Mouse (Mus musculus) erythroid progenitor cell, adult 5-6 weeks (primary cell): ENCODE measurements around the gene Tm9sf4. TPM values are rescaled to one million over a fixed set of nuclear protein-coding genes. Genes with fewer than 3 reads are reported as not detected.

Experiments used
- ATAC-seq: replicated peaks from 2 replicates; pipeline ENCODE4 v1.8.0; 2016; ENCODE audit warnings: moderate number of reproducible peaks, mild to moderate bottlenecking, moderate TSS enrichment, inconsistent platforms; ENCODE audit not compliant: poor library complexity, low FRiP score, severe bottlenecking
- total RNA-seq, 2 experiments: library from RNA; stranded (forward) in 1 of 2; stranded (reverse) in 1 of 2; fragments of 150-400 nt in 1 of 2; fragments of 186-747, 209-891 nt in 1 of 2; gene quantifications; 2 replicates each; pipeline versions ENCODE4 v1.2.3 to v1.2.4; 2015 to 2017; ENCODE audit warnings: low replicate concordance in 2 of 2

The Tm9sf4 gene
- total RNA-seq, 2 experiments from 2014 or later, result 21.4 to 30.3 TPM

DNA sequence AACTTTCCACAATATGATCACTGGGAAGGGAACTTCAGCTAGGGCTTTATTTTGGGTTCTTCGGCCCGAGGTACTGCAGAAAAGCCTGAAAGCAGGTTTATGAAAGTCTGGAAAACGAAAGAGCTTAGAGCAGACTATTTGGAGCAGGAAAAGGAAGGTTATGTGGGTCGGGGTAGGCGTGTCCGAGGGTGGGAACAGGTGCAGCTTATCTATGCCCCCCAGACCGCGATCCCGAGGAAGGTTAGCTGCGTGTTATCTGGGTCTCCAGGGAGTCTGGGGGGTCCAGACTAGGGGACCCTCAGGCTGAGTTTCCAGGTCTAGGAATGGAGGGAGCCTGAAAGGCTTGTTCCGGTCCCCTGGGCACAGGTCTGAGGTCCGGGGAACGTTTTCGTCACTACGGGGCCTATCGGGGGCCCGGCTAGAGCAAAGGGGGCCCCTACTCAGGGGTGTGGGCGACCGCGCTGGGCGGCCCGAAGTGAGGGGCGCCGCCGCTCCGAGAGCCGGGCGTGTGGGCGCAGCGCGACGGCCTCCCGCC is 79.7 kb downstream of the Tm9sf4 start:
- peak; percentile 78 for ATAC-seq

DNA sequence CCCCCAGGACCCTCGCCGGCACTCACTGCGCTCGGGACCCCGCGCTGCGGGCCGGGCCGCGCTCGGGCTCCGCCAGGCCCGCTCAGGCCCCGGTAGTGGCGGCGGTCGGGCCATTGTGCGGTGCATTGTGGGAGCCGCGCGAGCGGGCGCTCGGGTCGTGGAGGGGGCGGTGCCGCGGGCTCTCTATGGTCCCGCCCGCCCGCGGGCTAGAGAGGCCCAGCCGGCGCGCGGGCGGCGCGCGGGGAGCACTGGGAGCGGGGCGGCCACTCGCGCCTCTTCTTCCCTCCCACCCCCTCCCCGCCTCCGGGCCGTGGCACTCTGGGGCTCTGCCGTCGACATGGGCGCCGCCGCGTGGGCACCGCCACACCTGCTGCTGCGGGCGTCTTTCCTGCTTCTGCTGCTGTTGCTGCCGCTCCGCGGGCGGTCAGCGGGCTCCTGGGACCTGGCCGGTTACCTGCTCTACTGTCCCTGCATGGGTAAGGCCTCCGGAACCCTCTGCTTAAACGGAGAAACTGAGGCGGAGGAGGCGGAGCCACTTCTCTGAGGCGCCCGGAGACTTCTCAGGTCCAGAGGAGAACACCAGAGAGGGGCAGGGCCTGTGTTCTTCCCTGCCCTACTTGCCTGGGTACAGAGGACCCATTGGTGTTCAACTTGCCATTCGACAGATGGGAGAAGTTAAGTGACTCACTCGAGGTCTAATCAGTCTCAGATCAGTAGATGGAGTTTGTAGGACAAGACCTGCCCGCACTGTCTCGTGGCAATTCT is 80.3 kb downstream of the Tm9sf4 start, which contains the start of the genes Plagl2 and Pofut1:
Gene Plagl2, minus strand, starts transcription at position 177 of the 765 bp plus-strand sequence.
Gene Pofut1, plus strand, starts transcription at position 284 of the 765 bp plus-strand sequence.
- ATAC-seq, result peak; percentile 83

DNA sequence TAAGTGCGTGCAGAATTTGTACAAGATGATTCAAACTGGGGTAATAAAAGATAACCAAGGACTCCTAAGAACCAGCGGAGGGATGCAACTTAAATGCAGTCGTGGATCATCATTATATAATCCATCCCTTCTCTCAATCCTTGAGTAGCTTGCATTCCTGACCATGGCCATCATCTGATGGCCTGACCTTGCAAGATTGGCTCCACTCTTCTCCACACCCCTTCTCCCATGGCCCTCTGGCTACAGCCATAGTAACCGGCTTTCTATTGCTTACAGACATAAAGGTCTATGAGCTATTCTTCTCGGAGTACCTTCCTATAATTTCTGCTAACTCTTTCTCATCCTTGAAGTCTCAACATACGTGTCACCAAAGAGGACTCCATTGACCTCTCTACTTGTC is 81.1 kb downstream of the Tm9sf4 start:
- no peak for ATAC-seq

DNA sequence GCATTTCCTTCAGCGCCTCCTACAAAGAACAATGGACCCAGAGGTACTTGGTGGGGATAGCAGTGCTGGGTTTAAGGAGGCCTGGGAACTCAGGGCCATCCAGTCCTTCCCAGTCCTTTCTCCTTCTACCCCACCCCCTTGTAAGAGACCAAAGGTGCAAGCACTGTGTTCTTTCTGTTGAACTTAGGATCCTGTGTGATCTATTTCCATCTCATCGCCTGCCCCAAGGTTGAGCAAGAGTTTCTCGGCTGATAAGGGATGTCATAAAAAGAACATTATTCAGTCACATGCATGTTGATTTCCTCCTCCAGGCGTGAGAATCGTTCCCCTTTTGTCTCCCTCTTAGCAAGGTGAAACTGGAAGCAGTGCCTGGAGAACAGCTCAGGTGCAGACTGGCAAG is 88.6 kb downstream of the Tm9sf4 start:
- no peak for ATAC-seq

DNA sequence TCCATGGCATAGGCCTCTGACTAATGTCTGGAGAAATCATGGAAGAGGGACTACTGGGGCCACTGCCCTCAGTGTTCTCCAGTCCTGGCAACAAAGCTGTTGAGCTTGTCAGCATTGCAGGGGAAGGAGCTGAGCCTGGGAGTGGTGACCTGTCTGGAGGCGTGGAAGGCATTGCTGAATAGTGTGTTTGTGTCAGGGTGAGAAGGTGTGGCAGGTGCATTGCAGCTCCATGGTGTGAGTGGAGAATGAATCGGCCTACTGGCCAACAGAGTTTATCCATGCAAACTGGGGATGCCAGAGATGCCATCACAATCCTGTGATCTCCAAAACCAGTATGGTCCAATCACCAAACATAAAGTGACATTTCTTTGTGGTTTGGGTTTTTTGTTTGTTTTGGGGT is 95.5 kb downstream of the Tm9sf4 start:
- ATAC-seq, result no peak

DNA sequence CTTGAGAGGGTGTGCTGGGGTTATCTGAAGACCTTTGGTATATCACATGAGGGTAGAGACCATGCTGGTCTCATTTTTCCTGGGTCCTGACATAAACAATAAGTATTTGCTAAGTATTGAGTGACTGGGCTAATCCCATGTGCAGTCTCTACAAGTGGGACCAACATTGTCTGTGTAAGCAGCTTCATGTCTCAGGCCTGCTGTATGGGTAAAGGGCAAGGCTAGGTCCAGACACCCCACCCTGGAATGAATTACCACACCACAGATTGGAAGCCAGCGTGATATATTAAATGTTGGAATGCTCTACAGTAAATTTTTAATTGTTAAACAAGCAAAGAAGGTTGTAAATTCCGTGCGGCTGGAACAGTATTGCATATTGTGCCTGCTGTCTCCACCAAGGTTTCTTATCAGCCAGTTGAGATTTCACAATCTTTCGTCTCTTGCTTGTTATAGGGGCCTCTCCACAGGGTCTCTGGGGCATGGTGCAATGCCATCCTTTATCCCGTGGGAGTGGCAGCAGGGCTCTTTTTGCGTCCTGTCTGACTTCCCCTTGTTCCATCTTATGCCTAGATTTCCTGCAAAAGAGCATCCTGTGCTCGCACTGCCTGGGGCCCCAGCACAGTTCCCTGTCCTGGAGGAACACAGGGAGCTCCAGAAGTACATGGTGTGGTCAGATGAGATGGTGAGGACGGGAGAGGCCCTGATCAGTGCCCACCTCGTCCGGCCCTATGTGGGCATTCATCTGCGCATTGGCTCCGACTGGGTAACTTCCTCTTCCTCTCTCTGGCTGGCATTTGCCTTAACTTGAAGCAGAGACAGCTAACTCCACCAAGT is 98.1 kb downstream of the Tm9sf4 start:
- ATAC-seq, result 0 out of 2 replicates have a peak, but pooled peaks have one; percentile 28

Other genes starting within 250 kb of the Tm9sf4 start
- not detected in 2 replicates for gene Mylk2, start 250.0 kb upstream of the Tm9sf4 start, total RNA-seq (2015; ENCODE audit: low replicate concordance)
- not detected in 2 replicates for gene Mylk2, start 250.0 kb upstream of the Tm9sf4 start, total RNA-seq (2017; ENCODE audit: low replicate concordance)
- gene Foxs1, start 228.1 kb upstream of the Tm9sf4 start, total RNA-seq (2015; ENCODE audit: low replicate concordance), result not detected in 2 replicates
- gene Foxs1, start 228.1 kb upstream of the Tm9sf4 start, total RNA-seq (2017; ENCODE audit: low replicate concordance), result not detected in 2 replicates
- not detected in 2 replicates for gene Dusp15, start 209.6 kb upstream of the Tm9sf4 start, total RNA-seq (2015; ENCODE audit: low replicate concordance)
- gene Dusp15, start 209.6 kb upstream of the Tm9sf4 start, total RNA-seq (2017; ENCODE audit: low replicate concordance), result not detected in 2 replicates
- gene Ttll9, start 198.8 kb upstream of the Tm9sf4 start, total RNA-seq (2015; ENCODE audit: low replicate concordance), result not detected in 2 replicates
- not detected in 2 replicates for gene Ttll9, start 198.8 kb upstream of the Tm9sf4 start, total RNA-seq (2017; ENCODE audit: low replicate concordance)
- 8.8 and 13.3 TPM in 2 replicates for gene Pdrg1, start 145.9 kb upstream of the Tm9sf4 start, total RNA-seq (2015; ENCODE audit: low replicate concordance)
- 4.2 and 31.2 TPM in 2 replicates for gene Pdrg1, start 145.9 kb upstream of the Tm9sf4 start, total RNA-seq (2017; ENCODE audit: low replicate concordance)
- gene Xkr7, start 129.5 kb upstream of the Tm9sf4 start, total RNA-seq (2015; ENCODE audit: low replicate concordance), result not detected in 2 replicates
- gene Xkr7, start 129.5 kb upstream of the Tm9sf4 start, total RNA-seq (2017; ENCODE audit: low replicate concordance), result not detected in 2 replicates
- 0.72 TPM in 1 of 2 replicates, not detected in the other for gene Ccm2l, start 95.3 kb upstream of the Tm9sf4 start, total RNA-seq (2015; ENCODE audit: low replicate concordance)
- gene Ccm2l, start 95.3 kb upstream of the Tm9sf4 start, total RNA-seq (2017; ENCODE audit: low replicate concordance), result not detected in 2 replicates
- 35.7 and 36.5 TPM in 2 replicates for gene Hck, start 52.8 kb upstream of the Tm9sf4 start, total RNA-seq (2015; ENCODE audit: low replicate concordance)
- gene Hck, start 52.8 kb upstream of the Tm9sf4 start, total RNA-seq (2017; ENCODE audit: low replicate concordance), result 19.4 and 38.2 TPM in 2 replicates
- 9.6 TPM in 1 of 2 replicates, not detected in the other for gene Tspyl3, start 64.1 kb downstream of the Tm9sf4 start, total RNA-seq (2015; ENCODE audit: low replicate concordance)
- gene Tspyl3, start 64.1 kb downstream of the Tm9sf4 start, total RNA-seq (2017; ENCODE audit: low replicate concordance), result 0.77 TPM in 1 of 2 replicates, not detected in the other
- gene Plagl2, start 80.1 kb downstream of the Tm9sf4 start, total RNA-seq (2015; ENCODE audit: low replicate concordance), result 60.9 and 85.5 TPM in 2 replicates
- gene Plagl2, start 80.1 kb downstream of the Tm9sf4 start, total RNA-seq (2017; ENCODE audit: low replicate concordance), result 20.6 and 25.8 TPM in 2 replicates
- gene Pofut1, start 80.2 kb downstream of the Tm9sf4 start, total RNA-seq (2015; ENCODE audit: low replicate concordance), result 15.5 and 19.8 TPM in 2 replicates
- 25.9 and 30.4 TPM in 2 replicates for gene Pofut1, start 80.2 kb downstream of the Tm9sf4 start, total RNA-seq (2017; ENCODE audit: low replicate concordance)
- gene Kif3b, start 130.1 kb downstream of the Tm9sf4 start, total RNA-seq (2015; ENCODE audit: low replicate concordance), result 2.5 and 3.2 TPM in 2 replicates
- gene Kif3b, start 130.1 kb downstream of the Tm9sf4 start, total RNA-seq (2017; ENCODE audit: low replicate concordance), result 1.4 and 4.9 TPM in 2 replicates
- gene Asxl1, start 184.5 kb downstream of the Tm9sf4 start, total RNA-seq (2015; ENCODE audit: low replicate concordance), result 37.5 and 37.7 TPM in 2 replicates
- gene Asxl1, start 184.5 kb downstream of the Tm9sf4 start, total RNA-seq (2017; ENCODE audit: low replicate concordance), result 43.1 and 57.7 TPM in 2 replicates